Mouse (Mus musculus): ENCODE data around the gene Gatm.
A peak's percentile ranks its signal among the peaks of the same experiment; 100 is the strongest.

GRCm38 (mm10) chr2:122637526-122637997 lies 26.5 kb upstream of the Gatm start:
- peak; percentile 95 for TF ChIP-seq CTCF (IDR thresholded peaks at IDR 0.05; ENCODE audit: low read depth)
- TF ChIP-seq EP300 (IDR thresholded peaks at IDR 0.05; ENCODE audit: low read depth), result no peak
